Mouse (Mus musculus): ENCODE measurements at regions not wholly inside any gene's neighbourhood (a gene's known extent, or its start where the extent isn't known, plus 50 kb on each side); places are given as distances from the start of the nearest gene placed in this dataset.
"Not testable (repeated sequence)": the region's sequence is repeated elsewhere in the genome, so short reads cannot be mapped to it uniquely, and the experiment has no call there.

GRCm38 (mm10) chr10:111592416-111593149 lies 86.5 kb downstream of the Phlda1 start:
- no peak for DNase-seq (ENCODE audit: low read depth, low spot score)

GRCm38 (mm10) chr10:111593280-111593679 lies 87.2 kb downstream of the Phlda1 start:
- DNase-seq (ENCODE audit: low read depth, low spot score) = no peak

GRCm38 (mm10) chr10:111594171-111594570 lies 88.1 kb downstream of the Phlda1 start:
- no peak for DNase-seq (ENCODE audit: low read depth, low spot score)

GRCm38 (mm10) chr10:111594651-111595050 lies 88.6 kb downstream of the Phlda1 start:
- no peak for DNase-seq (ENCODE audit: low read depth, low spot score)

GRCm38 (mm10) chr10:111595513-111595995 lies 89.5 kb downstream of the Phlda1 start:
- no peak for DNase-seq (ENCODE audit: low read depth, low spot score)

GRCm38 (mm10) chr10:111598650-111599049 lies 92.6 kb downstream of the Phlda1 start:
- DNase-seq (ENCODE audit: low read depth, low spot score) = no peak

GRCm38 (mm10) chr10:111599297-111600250 lies 93.5 kb downstream of the Phlda1 start:
- DNase-seq (ENCODE audit: low read depth, low spot score) = no peak

GRCm38 (mm10) chr10:111600251-111600620 lies 94.2 kb downstream of the Phlda1 start:
- no peak for DNase-seq (ENCODE audit: low read depth, low spot score)

- no peak for DNase-seq (ENCODE audit: low read depth, low spot score)
Measured at GRCm38 (mm10) chr10:111600677-111601099, 94.6 kb downstream of the Phlda1 start.

- no peak for DNase-seq (ENCODE audit: low read depth, low spot score)
Measured at GRCm38 (mm10) chr10:111603166-111603565, 97.1 kb downstream of the Phlda1 start.

- DNase-seq (ENCODE audit: low read depth, low spot score) = not testable (repeated sequence)
Measured at GRCm38 (mm10) chr10:111607381-111607780, 101.3 kb downstream of the Phlda1 start.

- no peak for DNase-seq (ENCODE audit: low read depth, low spot score)
Measured at GRCm38 (mm10) chr10:111608385-111609093, 102.5 kb downstream of the Phlda1 start.

GRCm38 (mm10) chr10:111609889-111610288 lies 103.8 kb downstream of the Phlda1 start:
- no peak for DNase-seq (ENCODE audit: low read depth, low spot score)

- no peak for DNase-seq (ENCODE audit: low read depth, low spot score)
Measured at GRCm38 (mm10) chr10:111619627-111620270, 113.7 kb downstream of the Phlda1 start.

- no peak for DNase-seq (ENCODE audit: low read depth, low spot score)
Measured at GRCm38 (mm10) chr10:111620927-111621676, 115.0 kb downstream of the Phlda1 start.

- DNase-seq (ENCODE audit: low read depth, low spot score) = no peak
Measured at GRCm38 (mm10) chr10:111622789-111623188, 116.7 kb downstream of the Phlda1 start.

GRCm38 (mm10) chr10:111624021-111624420 lies 117.9 kb downstream of the Phlda1 start:
- DNase-seq (ENCODE audit: low read depth, low spot score) = no peak

GRCm38 (mm10) chr10:111624624-111625023 lies 118.5 kb downstream of the Phlda1 start:
- no peak for DNase-seq (ENCODE audit: low read depth, low spot score)

- DNase-seq (ENCODE audit: low read depth, low spot score) = no peak
Measured at GRCm38 (mm10) chr10:111625573-111625972, 119.5 kb downstream of the Phlda1 start.

GRCm38 (mm10) chr10:111626009-111626408 lies 119.9 kb downstream of the Phlda1 start:
- no peak for DNase-seq (ENCODE audit: low read depth, low spot score)
